Mouse (Mus musculus) monocyte, adult 2 months (primary cell): ENCODE data around the gene Gm2888.
"Not testable (repeated sequence)": the region's sequence is repeated elsewhere in the genome, so short reads cannot be mapped to it uniquely, and the experiment has no call there.

ENCODE experiments used
- DNase-seq, 2 experiments: peaks; one replicate each; pipeline ENCODE4 v3.0.0; 2022; ENCODE audit warnings: low spot score in 2 of 2, low read depth in 1 of 2

Gene Gm2888

GRCm38 (mm10) chr14:3029702-3030101, at the start of gene Gm2888:
Gene Gm2888 (plus strand): TSS chr14:3030002.
- not testable (repeated sequence) for DNase-seq

GRCm38 (mm10) chr14:3048727-3049512, 19.1 kb downstream of the Gm2888 start, which contains the start of gene Gm2897:
Gene Gm2897 (plus strand): TSS chr14:3049285.
- DNase-seq, result not testable (repeated sequence)

GRCm38 (mm10) chr14:3049513-3049800, 19.7 kb downstream of the Gm2888 start:
- DNase-seq, result not testable (repeated sequence)

- DNase-seq, result not testable (repeated sequence)
Observed at GRCm38 (mm10) chr14:3050087-3050486, 20.3 kb downstream of the Gm2888 start.
